Mouse (Mus musculus): ENCODE measurements around the gene Wbp4. TPM values are rescaled to one million over a fixed set of nuclear protein-coding genes. Genes with fewer than 3 reads are reported as not detected.

Wbp4 gene
- polyA plus RNA-seq (2015; fragmentation: Nextera tagmentation; extraction: Ambion mirVana): 24.5 and 27.2 TPM in 2 replicates

GRCm38 (mm10) chr14:79481339-79482151 lies at the start of gene Wbp4:
Gene Wbp4 (minus strand): TSS chr14:79481520.

GRCm38 (mm10) chr14:79480624-79481338 lies 539 bp downstream of the Wbp4 start, which contains the start of gene Elf1:
Gene Elf1 (plus strand): TSS chr14:79481194.

GRCm38 (mm10) chr14:79451681-79452590 lies 29.4 kb downstream of the Wbp4 start, which contains the start of gene Kbtbd6:
Gene Kbtbd6 (plus strand): TSS chr14:79451835.

GRCm38 (mm10) chr14:79425979-79426729 lies 55.2 kb downstream of the Wbp4 start, which contains the start of gene Kbtbd7:
Gene Kbtbd7 (plus strand): TSS chr14:79426511.

Other genes starting within 250 kb of the Wbp4 start
- gene Zfp957, start 234.2 kb downstream of the Wbp4 start, polyA plus RNA-seq (2015; fragmentation: Nextera tagmentation; extraction: Ambion mirVana): not detected in 2 replicates
- gene Rgcc, start 179.9 kb downstream of the Wbp4 start, polyA plus RNA-seq (2015; fragmentation: Nextera tagmentation; extraction: Ambion mirVana): 281 and 328 TPM in 2 replicates
- 36.6 and 39.9 TPM in 2 replicates for gene Naa16, start 90.7 kb downstream of the Wbp4 start, polyA plus RNA-seq (2015; fragmentation: Nextera tagmentation; extraction: Ambion mirVana)
- 6.0 and 6.2 TPM in 2 replicates for gene Mtrf1, start 83.7 kb downstream of the Wbp4 start, polyA plus RNA-seq (2015; fragmentation: Nextera tagmentation; extraction: Ambion mirVana)
- 4.3 and 4.5 TPM in 2 replicates for gene Kbtbd7, start 55.0 kb downstream of the Wbp4 start, polyA plus RNA-seq (2015; fragmentation: Nextera tagmentation; extraction: Ambion mirVana)
- gene Kbtbd6, start 29.7 kb downstream of the Wbp4 start, polyA plus RNA-seq (2015; fragmentation: Nextera tagmentation; extraction: Ambion mirVana): 3.6 and 4.8 TPM in 2 replicates
- 20.6 and 24.2 TPM in 2 replicates for gene Elf1, start 326 bp downstream of the Wbp4 start, polyA plus RNA-seq (2015; fragmentation: Nextera tagmentation; extraction: Ambion mirVana)
- gene Sugt1, start 106.2 kb upstream of the Wbp4 start, polyA plus RNA-seq (2015; fragmentation: Nextera tagmentation; extraction: Ambion mirVana): 54.4 and 56.6 TPM in 2 replicates
- gene Cnmd, start 180.7 kb upstream of the Wbp4 start, polyA plus RNA-seq (2015; fragmentation: Nextera tagmentation; extraction: Ambion mirVana): not detected in 2 replicates

All from spleen, postnatal 0 days (tissue).